Mouse (Mus musculus): ENCODE results near the gene Tprg.

Gene Tprg

DNA sequence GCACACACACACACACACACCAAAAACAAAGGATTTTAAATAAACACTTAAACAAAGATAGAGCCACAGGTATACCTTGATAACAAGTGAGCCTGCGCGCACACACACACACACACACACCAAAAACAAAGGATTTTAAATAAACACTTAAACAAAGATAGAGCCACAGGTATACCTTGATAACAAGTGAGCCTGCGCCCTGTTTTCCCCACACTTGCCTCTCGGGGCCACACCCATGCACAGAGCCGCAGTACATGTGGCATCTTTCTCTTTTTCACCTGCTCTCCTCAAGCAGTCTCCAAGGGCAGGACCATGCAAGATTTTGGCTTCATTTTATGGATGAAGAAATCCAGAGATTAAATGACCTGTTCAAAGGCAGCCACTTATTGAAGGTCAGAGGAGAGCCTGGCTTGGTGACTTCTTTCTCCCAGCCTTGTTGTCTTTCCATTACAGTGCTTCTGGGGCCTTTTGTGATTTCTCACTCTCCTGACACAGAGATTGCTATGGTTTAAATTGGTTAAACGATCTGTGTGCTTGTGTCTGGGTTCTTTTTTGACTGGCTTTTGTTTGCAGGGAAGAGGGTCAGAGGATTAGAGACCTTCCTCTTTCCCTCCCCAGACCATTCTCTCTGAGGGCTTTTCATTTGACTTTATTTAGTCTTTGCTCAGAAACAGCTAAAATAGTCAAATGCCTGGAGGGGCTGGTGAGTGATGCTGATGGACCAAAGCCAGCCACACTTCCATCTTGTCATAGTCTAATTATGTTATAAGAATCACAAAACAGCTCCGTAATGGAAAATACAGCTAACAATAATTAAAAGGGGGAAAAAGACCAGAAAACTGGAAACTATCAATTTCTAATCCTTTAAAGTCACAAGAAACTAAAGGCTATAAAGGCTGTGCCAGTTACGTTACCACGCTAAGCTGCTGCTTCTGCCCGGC lies 46.9 kb downstream of the Tprg start:
- no peak for DNase-seq (ENCODE audit: extremely low read depth, low read depth, low spot score)

DNA sequence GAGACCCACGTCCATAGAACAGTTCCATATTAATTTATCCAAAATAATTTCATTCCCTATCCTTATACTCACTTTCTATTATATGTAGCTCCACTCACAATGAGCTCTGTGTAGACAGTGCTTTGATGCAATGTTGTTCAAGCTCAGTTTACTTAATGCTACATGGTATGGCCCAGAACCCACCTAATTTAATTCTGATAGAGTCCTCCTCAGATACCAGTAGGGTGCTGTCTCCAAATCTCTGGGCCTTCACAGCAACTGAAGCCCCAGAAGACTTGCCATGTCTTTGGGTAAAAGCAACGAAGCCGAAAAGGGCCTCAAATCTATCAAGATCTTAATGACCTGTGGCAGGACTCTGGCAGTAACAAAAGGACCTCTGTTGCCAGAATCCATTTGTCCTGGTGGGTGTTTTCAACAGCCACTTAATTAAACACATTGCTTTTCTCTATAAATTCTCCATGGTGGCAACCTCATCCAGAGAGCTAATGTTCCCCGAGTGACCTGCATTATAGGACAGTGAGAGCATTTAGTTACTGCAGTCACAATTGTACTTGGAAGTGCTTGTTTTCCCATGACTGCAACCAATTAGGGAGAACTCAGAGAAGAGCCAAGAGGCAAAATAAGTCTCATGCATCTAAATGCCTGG lies 48.6 kb downstream of the Tprg start:
- no peak for DNase-seq (ENCODE audit: extremely low read depth, low read depth, low spot score)

DNA sequence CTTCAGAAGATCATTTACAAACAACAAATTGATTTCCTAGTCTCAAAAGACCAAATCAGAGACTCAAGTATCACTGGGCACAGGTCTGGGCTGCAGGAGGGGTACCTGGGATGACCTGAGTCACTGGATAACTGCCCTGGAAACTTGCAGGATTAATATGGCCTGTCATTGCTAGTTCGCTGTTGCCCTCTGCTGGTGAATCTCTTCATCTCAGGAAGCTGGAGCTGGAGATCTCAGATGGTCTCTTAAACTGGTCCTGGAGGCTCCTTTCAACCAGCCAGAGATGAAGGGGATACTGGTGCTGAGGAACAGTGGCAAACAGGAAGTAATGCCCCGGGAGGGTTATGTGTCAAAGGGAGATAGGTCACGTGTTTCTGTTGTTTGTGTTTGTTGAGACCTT lies 63.0 kb downstream of the Tprg start:
- no peak for DNase-seq (ENCODE audit: extremely low read depth, low read depth, low spot score)

DNA sequence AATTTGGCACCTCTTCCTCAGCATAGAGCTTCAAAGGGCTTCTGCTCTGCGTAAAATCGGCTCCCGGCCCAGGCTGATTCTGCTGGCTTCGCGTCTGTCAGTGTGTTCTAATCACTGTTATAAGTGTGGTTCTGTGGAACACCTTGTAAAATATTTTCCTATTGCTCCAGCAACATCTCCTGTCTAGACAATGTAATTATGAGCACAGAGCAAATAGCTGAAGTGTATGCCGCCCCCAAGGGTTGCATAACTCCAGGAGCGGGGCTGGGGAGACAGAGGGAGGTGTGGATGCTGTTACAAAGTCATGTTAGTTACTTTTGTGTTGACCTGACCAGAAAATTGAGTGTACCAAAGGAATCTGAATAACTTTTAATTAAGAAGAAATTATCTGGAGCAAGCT lies 81.2 kb downstream of the Tprg start:
- no peak for DNase-seq (ENCODE audit: extremely low read depth, low read depth, low spot score)

DNA sequence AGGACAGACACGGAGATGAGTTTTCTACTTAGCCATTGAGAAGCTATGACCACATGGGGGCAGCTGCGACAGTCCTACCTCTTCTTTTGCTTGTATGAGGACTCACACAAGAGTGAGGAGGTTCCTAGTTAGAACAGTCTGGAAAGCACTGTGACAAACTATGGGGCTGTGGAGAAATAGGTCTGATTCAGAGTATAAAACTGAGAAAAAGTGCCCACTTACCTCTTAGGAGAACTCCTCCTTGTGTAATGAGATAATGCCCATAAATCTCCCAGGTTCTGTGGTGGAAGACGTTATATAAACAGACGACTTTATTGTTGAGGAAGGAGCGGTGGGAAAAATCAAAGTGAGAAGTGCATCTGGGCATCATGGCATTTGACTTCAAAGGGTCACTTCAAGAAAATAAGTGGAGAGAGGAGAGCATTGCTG lies 83.4 kb downstream of the Tprg start:
- DNase-seq (ENCODE audit: extremely low read depth, low read depth, low spot score): no peak

DNA sequence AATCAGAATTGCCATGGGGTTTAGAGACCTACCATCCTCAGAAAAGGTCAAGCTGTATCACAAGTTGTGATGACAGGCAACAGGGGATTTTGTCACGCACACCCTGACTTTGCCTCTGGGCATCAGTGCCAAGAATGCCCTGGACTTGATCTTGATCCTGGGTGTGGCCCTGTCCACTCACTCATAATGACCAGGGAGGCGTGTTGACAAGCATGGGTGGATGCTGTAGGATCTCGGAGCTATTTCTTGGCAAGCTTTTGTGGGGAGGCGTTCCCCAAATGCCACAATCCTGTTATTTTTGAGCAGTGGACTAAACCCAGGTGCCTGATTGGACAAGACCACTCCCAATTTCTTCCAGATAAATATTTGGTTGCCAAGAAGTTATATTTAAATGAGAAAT lies 87.5 kb downstream of the Tprg start:
- no peak for DNase-seq (ENCODE audit: extremely low read depth, low read depth, low spot score)

DNA sequence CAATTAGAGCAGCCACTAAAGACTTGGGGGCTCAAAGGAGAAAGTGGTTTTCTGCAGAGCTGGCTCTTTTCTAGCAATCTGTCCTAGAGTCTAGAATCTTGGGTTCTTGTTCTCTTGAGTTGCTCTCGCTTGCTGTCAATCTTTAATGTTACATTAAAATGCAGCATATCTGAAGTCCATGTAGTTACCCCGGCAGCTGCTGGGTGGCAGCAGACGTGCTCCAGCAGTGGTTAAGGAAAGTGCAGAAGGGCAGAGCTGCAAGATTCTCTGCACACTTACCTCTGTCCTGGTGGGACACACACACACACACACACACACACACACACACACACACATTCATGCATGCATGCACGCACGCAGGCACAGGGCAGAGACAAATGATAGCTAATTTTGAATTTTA lies 88.2 kb downstream of the Tprg start:
- DNase-seq (ENCODE audit: extremely low read depth, low read depth, low spot score): no peak

DNA sequence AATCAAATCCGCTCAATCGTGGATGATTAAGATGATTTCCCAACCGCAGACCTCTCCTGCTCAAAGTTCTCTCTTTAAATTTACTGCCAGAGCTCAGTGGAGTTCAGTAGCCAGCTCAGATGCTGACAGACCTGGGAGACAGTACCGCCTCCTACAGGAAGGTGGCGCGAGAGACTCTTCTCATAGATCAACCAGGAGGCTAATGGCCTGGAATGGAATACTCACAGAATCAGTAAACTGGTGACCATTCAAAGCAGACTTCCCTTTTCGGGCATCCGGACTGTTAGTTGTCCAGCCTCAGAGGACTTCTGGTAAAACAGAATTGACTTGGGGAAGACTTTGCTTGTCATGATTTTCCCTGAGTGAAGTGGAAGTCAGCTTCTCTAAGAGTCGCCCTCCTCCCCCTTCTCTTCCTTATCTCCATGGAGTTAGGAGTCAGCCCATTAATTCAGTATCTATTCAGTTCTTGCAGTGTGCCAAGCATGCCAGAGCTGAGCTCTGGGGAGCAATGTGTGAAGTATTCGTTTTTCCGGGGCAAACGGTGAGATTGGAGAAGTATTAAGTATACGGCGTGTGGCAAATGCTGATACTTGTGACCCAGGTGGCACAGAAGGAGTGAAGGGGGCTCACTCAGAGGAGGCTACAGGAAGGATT lies 90.2 kb downstream of the Tprg start:
- no peak for DNase-seq (ENCODE audit: extremely low read depth, low read depth, low spot score)

DNA sequence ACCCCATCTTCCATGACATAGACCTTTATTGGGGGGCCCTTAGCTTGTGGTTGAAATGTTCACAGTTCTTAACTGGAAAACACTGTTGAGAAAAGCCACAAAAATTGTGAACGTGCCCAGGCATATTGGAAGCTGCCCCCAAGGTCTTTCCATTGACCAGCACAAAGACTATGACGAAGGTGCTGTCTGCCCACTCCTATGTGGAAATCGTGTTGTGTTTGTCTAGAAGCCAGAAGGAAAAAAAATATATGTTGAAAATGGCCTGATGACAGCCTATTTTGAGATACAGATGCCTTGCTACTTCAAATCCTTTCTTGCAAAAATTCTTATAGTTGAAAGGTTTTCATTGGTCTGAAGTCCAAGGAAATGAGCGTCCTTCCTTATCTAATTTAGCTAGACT lies 91.1 kb downstream of the Tprg start:
- DNase-seq (ENCODE audit: extremely low read depth, low read depth, low spot score): peak; percentile 82

DNA sequence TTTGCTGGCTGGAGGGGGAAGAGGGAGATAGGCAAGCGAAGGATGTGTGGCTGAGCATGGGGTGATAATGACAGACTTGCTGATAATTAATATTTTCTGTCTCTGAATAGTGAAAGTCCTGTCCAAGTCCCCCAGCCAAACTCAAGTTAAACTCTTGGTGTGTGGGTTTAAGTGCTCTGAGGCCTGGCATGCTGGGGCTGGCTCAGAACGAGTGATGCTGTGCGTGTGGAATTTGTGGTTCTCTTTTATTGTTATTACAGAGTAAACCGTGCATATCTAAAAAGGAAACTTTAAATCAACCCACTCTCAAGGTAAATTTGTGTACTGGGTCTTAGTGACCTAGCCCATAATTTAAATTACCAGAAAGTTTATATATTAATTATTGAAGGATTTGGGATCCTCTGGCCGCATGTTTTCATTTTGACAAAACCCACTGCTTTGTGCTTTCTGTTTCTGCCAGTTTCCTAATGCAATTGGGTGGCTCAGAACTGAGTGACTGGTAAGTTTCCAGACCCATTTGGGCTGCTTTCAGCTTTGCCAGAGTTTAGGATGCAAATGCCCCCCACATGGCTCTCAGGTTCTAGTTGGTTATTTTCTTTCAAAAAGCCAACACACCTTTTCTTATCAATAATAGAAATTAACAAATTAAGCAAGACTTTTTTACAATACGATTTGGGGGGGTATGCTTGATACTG lies 99.0 kb downstream of the Tprg start:
- no peak for DNase-seq (ENCODE audit: extremely low read depth, low read depth, low spot score)

DNA sequence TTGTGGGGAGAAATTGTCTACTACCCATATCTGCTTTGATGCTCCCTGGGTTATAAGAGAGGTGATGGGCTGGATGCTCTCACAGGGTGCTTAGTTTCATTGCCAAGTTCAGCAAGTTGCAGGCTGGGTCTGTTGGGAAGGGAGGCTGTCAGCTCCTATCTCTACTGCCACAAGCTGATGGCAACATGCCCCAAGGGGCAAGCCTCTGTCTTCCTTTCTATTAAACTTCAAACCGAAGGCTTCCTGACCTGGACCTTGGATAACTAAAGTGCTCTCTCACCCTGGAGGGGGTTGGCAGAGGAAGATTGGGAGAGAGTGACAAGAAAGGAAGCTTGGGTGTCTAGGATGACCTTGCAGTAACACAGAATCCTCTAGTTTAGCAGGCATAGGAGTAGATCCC lies 108.1 kb downstream of the Tprg start:
- no peak for DNase-seq (ENCODE audit: extremely low read depth, low read depth, low spot score)

DNA sequence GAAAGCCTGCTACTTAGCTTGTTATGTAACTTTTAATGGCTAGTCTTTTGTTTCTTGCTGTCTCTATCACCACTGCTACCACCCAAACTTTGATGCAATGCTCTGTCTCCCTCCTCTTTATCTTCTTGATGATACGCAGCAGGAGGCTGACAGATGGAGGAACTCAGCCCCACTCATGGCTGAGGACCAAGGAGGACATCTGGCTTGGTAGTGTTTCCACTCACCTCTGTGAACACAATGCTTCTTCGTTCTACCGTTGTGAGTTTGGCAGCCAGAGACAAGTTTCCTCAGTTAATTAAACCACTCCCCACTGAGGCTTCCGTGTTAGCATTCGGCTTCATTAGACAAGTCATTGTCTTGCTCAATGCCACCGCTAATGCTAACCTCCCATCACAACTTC lies 117.5 kb downstream of the Tprg start:
- no peak for DNase-seq (ENCODE audit: extremely low read depth, low read depth, low spot score)

DNA sequence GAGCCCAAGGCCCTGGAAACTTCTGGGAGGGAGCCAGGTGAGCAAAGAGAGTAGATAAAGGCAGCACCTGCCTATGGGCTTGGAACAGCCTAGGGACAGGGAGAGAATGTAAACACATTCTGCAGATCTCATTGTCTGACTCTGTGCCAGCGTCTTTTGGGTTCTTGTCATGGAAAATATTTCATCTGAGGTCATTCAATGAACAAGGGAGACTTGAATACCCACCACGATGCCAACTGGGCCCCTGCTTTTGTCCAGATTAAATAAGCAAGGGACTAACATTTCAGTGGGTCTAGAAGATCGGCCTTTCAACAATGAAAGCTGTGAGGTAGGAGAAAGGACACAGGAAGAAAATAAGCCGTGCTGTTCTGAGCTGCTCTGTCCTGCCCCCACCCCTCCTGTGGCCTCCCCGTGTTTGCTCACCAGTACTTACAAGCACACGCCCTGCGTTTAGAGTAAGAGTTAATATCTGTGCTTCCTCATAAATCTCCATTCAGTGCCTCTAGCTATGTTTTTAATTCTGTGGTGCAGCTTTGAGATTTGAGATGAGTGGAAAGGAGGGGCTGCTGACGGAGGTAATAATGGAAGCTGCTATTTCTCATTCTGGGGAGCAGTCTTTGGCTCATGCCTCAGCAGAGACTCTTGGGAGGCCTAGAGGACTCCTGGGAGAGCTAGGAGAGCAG lies 120.7 kb downstream of the Tprg start:
- DNase-seq (ENCODE audit: extremely low read depth, low read depth, low spot score): no peak

DNA sequence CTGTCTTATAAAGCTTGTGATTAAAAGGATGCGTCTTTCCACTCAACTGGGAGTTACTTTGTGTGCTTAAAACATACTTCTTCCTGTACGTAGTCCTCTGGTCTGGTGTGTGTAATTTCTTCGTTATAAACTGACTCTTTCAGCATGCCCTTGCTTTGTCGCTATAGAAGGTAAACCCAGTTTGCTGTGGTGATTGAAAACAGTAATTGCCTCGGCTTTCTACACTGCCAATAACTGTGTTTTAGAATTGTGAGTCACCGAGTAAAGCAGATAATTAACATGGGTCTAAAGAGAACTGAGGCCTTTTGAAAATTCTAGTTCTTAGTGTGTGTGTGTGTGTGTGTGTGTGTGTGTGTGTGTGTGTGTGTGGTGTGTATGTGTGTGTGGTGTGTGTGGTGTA lies 121.4 kb downstream of the Tprg start:
- DNase-seq (ENCODE audit: extremely low read depth, low read depth, low spot score): no peak

DNA sequence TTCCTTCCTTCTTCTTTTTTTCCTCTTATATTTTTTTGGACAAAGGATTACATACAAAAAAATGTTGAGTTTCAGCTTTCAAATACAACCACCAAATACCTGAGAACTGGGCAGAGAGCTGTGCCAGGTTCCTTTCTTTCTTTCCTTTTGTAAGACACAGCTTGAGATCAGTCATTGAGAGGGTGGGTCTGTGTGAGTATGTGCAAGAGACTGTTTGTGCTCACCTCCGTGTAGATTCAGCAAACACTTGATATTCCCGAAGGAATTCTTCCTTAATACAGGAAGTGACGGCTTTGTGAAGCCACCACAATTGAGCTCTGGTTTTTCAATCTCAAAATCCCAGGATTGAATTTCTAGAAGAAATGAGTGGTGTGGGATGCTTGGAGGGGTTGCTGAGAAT lies 124.7 kb downstream of the Tprg start:
- no peak for DNase-seq (ENCODE audit: extremely low read depth, low read depth, low spot score)

DNA sequence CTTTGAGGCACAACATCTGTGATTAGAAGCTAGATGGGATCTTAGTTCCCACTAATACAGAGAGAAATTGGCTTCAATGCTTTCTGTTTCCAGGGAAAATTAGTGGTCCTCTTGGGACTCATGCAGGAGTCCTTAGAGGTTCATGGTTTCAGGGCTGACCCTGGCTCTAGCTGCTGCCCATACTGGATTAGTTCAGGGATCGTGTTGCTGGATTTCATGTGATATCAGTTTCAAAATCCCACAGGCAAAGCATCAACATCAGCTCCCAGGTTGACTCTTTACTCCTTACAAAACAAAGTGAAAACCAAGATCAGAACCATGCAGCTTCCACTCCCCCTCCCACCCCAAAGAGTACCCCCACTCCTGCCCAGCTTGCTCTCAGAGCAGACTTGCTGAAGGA lies 127.3 kb downstream of the Tprg start:
- DNase-seq (ENCODE audit: extremely low read depth, low read depth, low spot score): no peak

DNA sequence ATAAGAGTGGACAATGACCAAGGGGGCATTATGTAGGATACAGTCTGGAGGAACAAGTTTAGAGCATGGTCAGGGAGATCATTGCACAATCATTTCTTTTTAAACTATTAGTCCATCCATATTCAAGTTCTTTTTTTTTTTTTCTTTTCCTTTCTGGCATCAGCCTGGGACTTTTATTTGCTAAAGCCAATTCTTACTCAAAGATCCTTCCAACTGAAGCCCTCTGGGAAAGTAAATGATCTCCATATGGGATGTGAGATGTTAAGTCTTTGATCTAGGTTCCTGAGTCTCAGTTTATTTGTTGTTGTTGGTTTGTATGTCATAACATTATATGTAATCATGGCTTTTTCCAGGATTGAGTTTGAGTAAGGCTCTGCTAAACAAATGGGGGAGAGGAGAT lies 128.6 kb downstream of the Tprg start:
- DNase-seq (ENCODE audit: extremely low read depth, low read depth, low spot score): no peak

DNA sequence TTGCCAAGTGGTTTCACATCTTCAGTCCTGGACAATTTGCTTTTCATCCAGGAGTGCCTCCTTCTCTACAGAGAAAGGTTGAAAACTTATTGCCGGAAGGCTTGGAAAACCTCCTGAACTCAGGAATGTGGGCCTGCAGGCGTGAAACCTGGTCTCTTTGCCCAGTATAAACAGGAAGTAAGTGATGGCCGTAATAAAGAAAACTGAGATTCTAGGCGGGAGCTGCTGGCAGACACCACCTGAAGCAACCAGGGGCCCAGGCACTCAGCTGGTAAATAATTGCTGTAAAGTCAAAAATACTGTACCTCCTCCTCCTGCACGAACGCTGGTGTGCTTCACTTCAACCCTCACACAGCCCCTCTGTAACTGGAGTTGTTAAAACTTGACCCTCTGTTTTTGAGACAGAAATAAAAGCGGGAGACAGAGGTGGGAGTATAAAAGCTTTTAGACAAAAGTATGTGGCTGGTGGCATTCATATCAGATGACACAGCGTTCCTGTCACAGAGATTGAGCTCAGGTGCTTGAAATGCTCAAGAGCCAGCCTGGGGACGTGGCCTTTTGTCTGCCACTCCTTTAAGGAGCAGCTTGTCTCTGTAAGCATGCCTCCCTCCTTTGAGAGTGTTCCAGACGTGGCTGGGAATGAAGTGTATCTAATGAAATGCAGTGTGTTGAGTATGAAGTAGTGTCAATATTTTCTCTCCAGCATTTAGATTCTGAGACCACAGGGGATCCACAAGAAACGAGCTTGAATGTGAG lies 131.4 kb downstream of the Tprg start:
- DNase-seq (ENCODE audit: extremely low read depth, low read depth, low spot score): no peak

DNA sequence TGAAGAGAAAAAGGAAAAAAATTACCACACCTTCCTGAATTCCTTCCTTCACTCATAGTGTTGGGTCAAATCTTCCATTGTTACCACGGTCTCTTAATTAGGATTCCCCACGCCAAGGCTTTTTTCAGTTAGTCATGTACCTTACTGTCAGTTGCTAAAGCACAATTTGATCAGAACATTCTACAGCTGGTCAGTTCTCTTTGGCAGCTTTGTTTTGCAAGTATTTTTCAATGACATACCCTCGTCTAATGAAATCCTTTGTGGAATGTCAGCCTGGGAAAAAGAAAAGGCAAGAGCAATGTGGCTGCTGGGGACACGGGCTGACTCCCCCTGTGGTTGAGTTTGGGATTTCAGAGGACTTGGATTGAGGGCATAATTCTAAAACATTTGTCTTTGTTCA lies 136.4 kb downstream of the Tprg start:
- DNase-seq (ENCODE audit: extremely low read depth, low read depth, low spot score): no peak

DNA sequence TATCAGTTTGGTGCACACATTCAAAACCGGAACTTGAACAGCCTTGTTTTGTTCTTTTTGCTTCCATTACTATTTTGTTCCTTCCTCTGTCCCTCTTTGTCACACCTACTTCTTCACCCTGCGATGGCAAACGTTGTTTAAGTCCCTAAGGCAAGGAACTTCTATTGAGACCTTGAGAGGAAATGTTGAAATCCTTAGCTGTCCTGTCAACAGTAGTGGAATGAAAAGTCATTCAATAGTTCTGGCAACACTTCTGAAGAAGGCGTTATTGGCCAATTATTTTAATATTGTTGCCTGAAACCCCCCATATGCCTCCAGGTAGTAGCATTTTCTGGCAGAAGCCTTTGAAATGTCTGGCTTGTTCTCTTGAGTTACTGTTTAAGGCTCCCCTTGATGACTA lies 137.4 kb downstream of the Tprg start:
- DNase-seq (ENCODE audit: extremely low read depth, low read depth, low spot score): peak; percentile 58
